Mouse (Mus musculus) testis, adult 2 months (tissue): ENCODE results near the gene Foxa3. TPM values are rescaled to one million over a fixed set of nuclear protein-coding genes. Genes with fewer than 3 reads are reported as not detected.

Experiments
- H3K27ac ChIP-seq: fragments of 200-500 bp; 2 replicates; pipeline ENCODE4 v1.5.1; 2012; ENCODE audit warnings: low read depth, low read length; ENCODE audit not compliant: control insufficient read depth, insufficient read depth
- H3K27me3 ChIP-seq: fragments of 200-500 bp; 2 replicates; pipeline ENCODE4 v1.6.1; 2012; ENCODE audit warnings: mild to moderate bottlenecking, low read length, moderate library complexity; ENCODE audit not compliant: control insufficient read depth, insufficient read depth
- H3K36me3 ChIP-seq: fragments of 200-500 bp; 2 replicates; pipeline ENCODE4 v1.6.1; 2012; ENCODE audit warnings: mild to moderate bottlenecking, low read length; ENCODE audit not compliant: control insufficient read depth, insufficient read depth
- H3K4me1 ChIP-seq: fragments of 200-500 bp; 2 replicates; pipeline ENCODE4 v1.6.1; 2012; ENCODE audit warnings: low read length; ENCODE audit not compliant: control insufficient read depth, insufficient read depth
- H3K4me3 ChIP-seq: fragments of 200-500 bp; 2 replicates; pipeline ENCODE4 v1.5.1; 2012; ENCODE audit warnings: low read depth, mild to moderate bottlenecking, low read length, moderate library complexity, mixed read lengths; ENCODE audit not compliant: control insufficient read depth
- CTCF ChIP-seq: fragments of 200-500 bp; IDR thresholded peaks from 2 replicates; pipeline ENCODE4 v1.5.1; 2012; ENCODE audit warnings: low read depth, mild to moderate bottlenecking, inconsistent platforms, low read length, moderate library complexity; ENCODE audit not compliant: control insufficient read depth, insufficient read depth, insufficient replicate concordance
- POLR2A ChIP-seq: fragments of 200-500 bp; IDR thresholded peaks from 2 replicates; pipeline ENCODE4 v1.6.1; 2012; ENCODE audit warnings: low read depth, mild to moderate bottlenecking, inconsistent platforms, low read length, moderate library complexity; ENCODE audit not compliant: control insufficient read depth
- polyA plus RNA-seq: library from polyadenylated mRNA; depleted of rRNA; stranded (reverse); fragments of >200 nt; gene quantifications from 2 replicates; pipeline ENCODE4 v1.2.3, GENCODE M21; 2012

Gene Foxa3
- polyA plus RNA-seq, 1 experiment: 2.1 TPM

- TF ChIP-seq POLR2A (no peak), CTCF (no peak)
- peak overlapping the region; percentile 80 for H3K27ac ChIP-seq
- H3K36me3 ChIP-seq: no peaks in the 10 kb centered on the region
- peak overlapping the region; percentile 87 for H3K4me3 ChIP-seq
- no peaks in the 10 kb centered on the region for H3K27me3 ChIP-seq
- peaks cover 13% of the 10 kb centered on the region for H3K4me1 ChIP-seq
Measured at GRCm38 (mm10) chr7:19055108-19055507, 31.8 kb upstream of the Foxa3 start.

DNA sequence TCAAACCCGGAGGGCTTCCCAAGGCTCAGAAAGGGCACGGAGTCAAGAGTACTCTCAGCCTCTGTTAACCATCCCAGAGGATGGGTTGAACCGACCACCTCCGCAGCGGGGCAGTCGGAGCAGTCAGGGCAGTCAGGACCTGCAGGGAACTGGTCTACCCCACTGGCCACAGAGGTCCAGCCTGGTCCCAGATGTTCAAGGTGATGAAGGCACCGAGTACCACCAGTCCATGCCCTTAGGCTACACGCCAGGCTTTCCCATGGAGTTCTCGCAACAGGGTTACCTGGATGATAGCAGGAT is 31.4 kb upstream of the Foxa3 start:
- peak overlapping the region; percentile 87 for H3K4me3 ChIP-seq
- H3K36me3 ChIP-seq: no peaks in the 10 kb centered on the region

DNA sequence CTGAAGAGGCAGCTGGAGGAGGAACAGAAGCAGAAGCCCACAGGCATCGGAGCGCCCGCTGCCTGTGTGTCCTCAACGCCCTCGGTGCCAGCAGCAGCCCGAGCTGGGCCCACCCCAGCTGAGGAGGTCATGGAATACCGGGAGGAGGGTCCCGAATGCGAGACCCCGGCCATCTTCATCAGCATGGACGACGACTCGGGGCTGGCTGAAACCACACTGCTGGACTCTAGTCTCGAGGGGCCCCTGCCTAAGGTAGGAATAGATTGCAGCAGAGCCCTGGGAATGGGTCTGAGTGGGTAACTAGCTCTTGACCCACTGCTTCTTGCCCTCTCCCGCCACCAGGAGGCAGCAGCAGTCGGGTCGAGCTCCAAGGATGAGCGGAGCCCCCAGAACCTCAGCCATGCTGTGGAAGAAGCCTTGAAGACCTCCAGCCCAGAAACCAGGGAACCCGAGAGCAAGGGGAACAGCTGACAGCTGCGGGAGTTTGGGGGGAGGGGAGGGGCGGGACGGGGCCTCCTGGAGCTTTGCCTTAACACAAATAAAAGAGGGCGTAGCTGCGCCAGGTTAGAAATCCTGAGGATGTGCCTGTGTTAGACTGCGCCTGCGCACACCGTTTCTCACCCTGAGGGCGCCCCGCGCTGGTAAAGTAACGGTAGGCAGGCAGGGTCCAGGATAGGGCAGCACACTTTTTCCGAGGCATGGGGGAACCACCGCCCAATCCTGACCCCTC is 30.9 kb upstream of the Foxa3 start, which contains the start of gene Rsph6a:
Gene Rsph6a (plus strand): TSS at position 644 of the 730 bp plus-strand sequence.
- Histone ChIP-seq H3K4me1 (peaks cover 13% of the 10 kb centered on the region), H3K27ac (peak within 1 kb of the TSS; percentile 80), H3K27me3 (no peaks in the 10 kb centered on the region), H3K36me3 (no peaks in the 10 kb centered on the region), H3K4me3 (peak within 1 kb of the TSS; percentile 87)
- TF ChIP-seq POLR2A (peak; percentile 63; the same call in 1 of the 2 replicates), CTCF (peak; percentile 46; the same call in 1 of the 2 replicates)

More for the DNA sequence above, 31.4 kb upstream of the Foxa3 start:
- Histone ChIP-seq H3K27ac (peak overlapping the region; percentile 80), H3K4me1 (peaks cover 13% of the 10 kb centered on the region), H3K27me3 (no peaks in the 10 kb centered on the region)
- TF ChIP-seq CTCF (no peak), POLR2A (no peak)

GRCm38 (mm10) chr7:19053136-19053532 is 29.8 kb upstream of the Foxa3 start:
- H3K27ac ChIP-seq: no peak overlapping the region
- H3K4me3 ChIP-seq: peak overlapping the region; percentile 87
- no peaks in the 10 kb centered on the region for H3K27me3 ChIP-seq
- no peaks in the 10 kb centered on the region for H3K36me3 ChIP-seq
- peaks cover 13% of the 10 kb centered on the region for H3K4me1 ChIP-seq
- TF ChIP-seq POLR2A (no peak), CTCF (no peak)

- Histone ChIP-seq H3K27ac (peak overlapping the region; percentile 41; the same call in 1 of the 2 replicates), H3K27me3 (no peaks in the 10 kb centered on the region), H3K4me3 (peak overlapping the region; percentile 87), H3K4me1 (peaks cover 13% of the 10 kb centered on the region), H3K36me3 (no peaks in the 10 kb centered on the region)
- TF ChIP-seq CTCF (no peak), POLR2A (peak; percentile 32; the same call in 1 of the 2 replicates)
Measured at GRCm38 (mm10) chr7:19052345-19053135, 29.2 kb upstream of the Foxa3 start.

GRCm38 (mm10) chr7:19051161-19051560 is 27.8 kb upstream of the Foxa3 start:
- peaks cover 13% of the 10 kb centered on the region for H3K4me1 ChIP-seq
- H3K4me3 ChIP-seq: peak overlapping the region; percentile 72
- no peaks in the 10 kb centered on the region for H3K36me3 ChIP-seq
- TF ChIP-seq CTCF: no peak
- TF ChIP-seq POLR2A: no peak
- no peak overlapping the region for H3K27ac ChIP-seq
- no peaks in the 10 kb centered on the region for H3K27me3 ChIP-seq

DNA sequence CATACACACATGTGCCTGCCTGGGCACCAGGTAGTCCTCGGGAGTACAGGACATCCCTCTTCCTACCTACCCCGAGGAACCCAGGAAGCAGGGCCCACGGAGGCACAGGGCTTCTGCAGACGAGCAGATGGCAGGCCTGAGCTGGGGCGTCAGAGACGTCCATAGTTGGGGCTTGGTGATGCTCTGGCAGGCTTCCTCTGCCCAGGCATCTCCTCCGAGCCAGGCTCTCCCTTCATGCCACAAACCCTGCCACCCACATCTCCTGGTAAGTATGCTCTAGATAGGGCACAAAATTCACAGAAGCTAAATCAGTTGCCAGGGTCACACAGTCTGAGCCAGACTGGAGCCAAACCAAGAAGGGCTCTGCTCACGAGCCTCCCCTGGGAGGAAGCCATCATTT is 26.8 kb upstream of the Foxa3 start:
- peak overlapping the region; percentile 32 for H3K4me3 ChIP-seq
- TF ChIP-seq CTCF (no peak), POLR2A (no peak)
- no peaks in the 10 kb centered on the region for H3K36me3 ChIP-seq

More for the DNA sequence above, 26.8 kb upstream of the Foxa3 start:
- no peaks in the 10 kb centered on the region for H3K27me3 ChIP-seq
- no peak overlapping the region for H3K27ac ChIP-seq
- peaks cover 12% of the 10 kb centered on the region for H3K4me1 ChIP-seq
